Mouse (Mus musculus) bone marrow, adult 2 months (tissue): ENCODE results near the gene Defb35.

Experiments
- CTCF ChIP-seq: fragments of 200-500 bp; IDR thresholded peaks from 2 replicates; pipeline ENCODE4 v1.5.1; 2011; ENCODE audit warnings: low read length, control low read depth; ENCODE audit not compliant: control insufficient read depth, insufficient read depth
- POLR2A ChIP-seq: fragments of 200-500 bp; IDR thresholded peaks from 2 replicates; pipeline ENCODE4 v1.6.1; 2011; ENCODE audit warnings: low read depth, mild to moderate bottlenecking, control low read depth, low read length, borderline replicate concordance; ENCODE audit not compliant: control insufficient read depth

- TF ChIP-seq POLR2A = no peak
- no peak for TF ChIP-seq CTCF
These were observed 26.2 kb upstream of the Defb35 start for GRCm38 (mm10) chr8:21911931-21912330.
